ENCODE assay signal across 8 mouse cellular contexts in genomic region chr8:84192023-84192422, GRCm38 (mm10). TPM values are rescaled to one million over a fixed set of nuclear protein-coding genes. Genes with fewer than 3 reads are reported as not detected.
DNase-seq lines count a peak whose midpoint lies in the region; ATAC-seq and TF ChIP-seq lines count a peak whose summit lies in the region.

No protein-coding gene starts in this region.

- TF ChIP-seq CTCF in bone marrow macrophage, adult 2 months (IDR thresholded peaks at IDR 0.05; ENCODE audit: low read depth, low read length): no peak

- peaks cover 18% of the 10 kb centered on the region for H3K27me3 ChIP-seq in liver, embryonic 15.5 days

- H3K4me2 ChIP-seq in liver, embryonic 15.5 days: peak overlapping the region; percentile 70

- H3K4me1 ChIP-seq in bone marrow macrophage, adult 2 months (ENCODE audit: control insufficient read depth, insufficient read depth, low read length): peaks cover 21% of the 10 kb centered on the region
- H3K4me1 ChIP-seq in liver, embryonic 15.5 days (replicated peaks): peaks cover 25% of the 10 kb centered on the region

- no peak for TF ChIP-seq POLR2A in bone marrow macrophage, adult 2 months (IDR thresholded peaks at IDR 0.05; ENCODE audit: borderline replicate concordance, low read depth, low read length)

- no peaks in the 10 kb centered on the region for H3K36me3 ChIP-seq in liver, embryonic 15.5 days (replicated peaks)

- no peaks in the 10 kb centered on the region for H3K9me3 ChIP-seq in liver, embryonic 15.5 days (replicated peaks)

- H3K27ac ChIP-seq in bone marrow macrophage, adult 2 months (ENCODE audit: insufficient read depth, low read depth, low read length): peak overlapping the region; percentile 95
- peak overlapping the region; percentile 74 for H3K27ac ChIP-seq in liver, embryonic 15.5 days (replicated peaks)

- peak; percentile 10 for ATAC-seq in inflammation-experienced regulatory T-cells, adult 6 months
- peak; percentile 76 for ATAC-seq in liver, embryonic 15.5 days (ENCODE audit: insufficient read depth)

- H3K4me3 ChIP-seq in bone marrow macrophage, adult 2 months (ENCODE audit: insufficient read depth, low read length): peak overlapping the region; percentile 58
- H3K4me3 ChIP-seq in liver, embryonic 15.5 days (replicated peaks): peak overlapping the region; percentile 40

- 17% methylated on average over 13 of the region's 13 CpGs for WGBS in liver, embryonic 15.5 days (ENCODE audit: insufficient replicate concordance)

- peak overlapping the region; percentile 38; the same call in 1 of the 2 replicates for H3K9ac ChIP-seq in liver, embryonic 15.5 days

- peak; percentile 56 for DNase-seq in layer of hippocampus, adult 11-12 months (ENCODE audit: low spot score)
- DNase-seq in layer of hippocampus, postnatal 25 days (ENCODE audit: extremely low spot score in 1 of 2, low spot score in 1 of 2): no peak
- DNase-seq in gastrocnemius, postnatal 25 days: peak; percentile 82
- peak; percentile 30 for DNase-seq in neural tube, embryonic 10.5 days (ENCODE audit: extremely low spot score, low spot score)
- DNase-seq in cerebellum, postnatal 36 days: no peak

RNA-seq across cellular contexts. Expression of gene Nanos3, which starts 7.0 kb away (rescaled TPM):
- 1 to 10 TPM; 2.6 to 3.0 TPM for total RNA-seq in layer of hippocampus, postnatal 25 days (2021)
- polyA plus RNA-seq in bone marrow macrophage, adult 2 months (2012; ENCODE audit: insufficient read depth, insufficient read length, missing spikeins): not detected in 2 replicates
- not detected for total RNA-seq in gastrocnemius, postnatal 25 days (2021)
- not detected for polyA plus RNA-seq in inflammation-experienced regulatory T-cells, adult 6 months (2017; shearing (Covaris generic))
- polyA plus RNA-seq in liver, embryonic 15.5 days (2015; fragmentation: Nextera tagmentation; extraction: Ambion mirVana): 0.31 TPM in 2 replicates

RNA-seq across cellular contexts. Expression of gene 4930432K21Rik, which starts 44.2 kb away (rescaled TPM):
- total RNA-seq in layer of hippocampus, postnatal 25 days (2021): 1 to 10 TPM; 1.4 to 2.1 TPM
- polyA plus RNA-seq in bone marrow macrophage, adult 2 months (2012; ENCODE audit: insufficient read depth, insufficient read length, missing spikeins): 0.49 and 1.2 TPM in 2 replicates
- not detected for total RNA-seq in gastrocnemius, postnatal 25 days (2021)
- 1 to 10 TPM in 2 of 3 experiments, not detected in 1; 1.5 to 1.6 TPM for polyA plus RNA-seq in inflammation-experienced regulatory T-cells, adult 6 months (2017; shearing (Covaris generic))
- 0.25 and 0.41 TPM in 2 replicates for polyA plus RNA-seq in liver, embryonic 15.5 days (2015; fragmentation: Nextera tagmentation; extraction: Ambion mirVana)

RNA-seq across cellular contexts. Expression of gene Cc2d1a, which starts 44.3 kb away (rescaled TPM):
- total RNA-seq in layer of hippocampus, postnatal 25 days (2021): 10 to 100 TPM; 52.6 to 54.0 TPM
- polyA plus RNA-seq in bone marrow macrophage, adult 2 months (2012; ENCODE audit: insufficient read depth, insufficient read length, missing spikeins): 23.6 and 28.8 TPM in 2 replicates
- total RNA-seq in gastrocnemius, postnatal 25 days (2021): 10 to 100 TPM; 13.7 to 13.8 TPM
- polyA plus RNA-seq in inflammation-experienced regulatory T-cells, adult 6 months (2017; shearing (Covaris generic)): 10 to 100 TPM; 13.9 to 24.2 (median 21.3) TPM
- polyA plus RNA-seq in liver, embryonic 15.5 days (2015; fragmentation: Nextera tagmentation; extraction: Ambion mirVana): 5.4 and 5.5 TPM in 2 replicates

RNA-seq across cellular contexts. Expression of gene Zswim4, which starts 44.8 kb away (rescaled TPM):
- total RNA-seq in layer of hippocampus, postnatal 25 days (2021): 10 to 100 TPM; 16.5 to 20.4 TPM
- polyA plus RNA-seq in bone marrow macrophage, adult 2 months (2012; ENCODE audit: insufficient read depth, insufficient read length, missing spikeins): 9.4 and 10.9 TPM in 2 replicates
- total RNA-seq in gastrocnemius, postnatal 25 days (2021): 1 to 10 TPM; 6.2 to 6.3 TPM
- 1 to 10 TPM; 2.9 to 4.8 (median 4.4) TPM for polyA plus RNA-seq in inflammation-experienced regulatory T-cells, adult 6 months (2017; shearing (Covaris generic))
- 2.0 and 2.5 TPM in 2 replicates for polyA plus RNA-seq in liver, embryonic 15.5 days (2015; fragmentation: Nextera tagmentation; extraction: Ambion mirVana)

RNA-seq across cellular contexts. Expression of gene D8Ertd738e, which starts 57.5 kb away (rescaled TPM):
- total RNA-seq in layer of hippocampus, postnatal 25 days (2021): 100 to 1,000 TPM; 140 to 152 TPM
- polyA plus RNA-seq in bone marrow macrophage, adult 2 months (2012; ENCODE audit: insufficient read depth, insufficient read length, missing spikeins): 164 and 172 TPM in 2 replicates
- total RNA-seq in gastrocnemius, postnatal 25 days (2021): 100 to 1,000 TPM; 174 to 185 TPM
- 100 to 1,000 TPM; 351 to 392 (median 390) TPM for polyA plus RNA-seq in inflammation-experienced regulatory T-cells, adult 6 months (2017; shearing (Covaris generic))
- 176 and 183 TPM in 2 replicates for polyA plus RNA-seq in liver, embryonic 15.5 days (2015; fragmentation: Nextera tagmentation; extraction: Ambion mirVana)

Comparison
In these comparisons a context has a peak if more than half of its experiments do, and no peak if none do; other contexts are left out.
1. DNase-seq: peak in layer of hippocampus, adult 11-12 months (single experiment), gastrocnemius, postnatal 25 days (single experiment) and neural tube, embryonic 10.5 days (single experiment); none in layer of hippocampus, postnatal 25 days (0 of 2) and cerebellum, postnatal 36 days (0 of 2).